Mouse (Mus musculus): Measurements from ENCODE around the gene Tcf3. TPM values are rescaled to one million over a fixed set of nuclear protein-coding genes. Genes with fewer than 3 reads are reported as not detected.
A peak's percentile ranks its signal among the peaks of the same experiment; 100 is the strongest.

Gene Tcf3
- polyA plus RNA-seq (2012; rRNA removed): 191 and 260 TPM in 2 replicates
- 129 and 147 TPM in 2 replicates for polyA plus RNA-seq (2014; fragmentation: Nextera tagmentation; extraction: Ambion mirVana)

DNA sequence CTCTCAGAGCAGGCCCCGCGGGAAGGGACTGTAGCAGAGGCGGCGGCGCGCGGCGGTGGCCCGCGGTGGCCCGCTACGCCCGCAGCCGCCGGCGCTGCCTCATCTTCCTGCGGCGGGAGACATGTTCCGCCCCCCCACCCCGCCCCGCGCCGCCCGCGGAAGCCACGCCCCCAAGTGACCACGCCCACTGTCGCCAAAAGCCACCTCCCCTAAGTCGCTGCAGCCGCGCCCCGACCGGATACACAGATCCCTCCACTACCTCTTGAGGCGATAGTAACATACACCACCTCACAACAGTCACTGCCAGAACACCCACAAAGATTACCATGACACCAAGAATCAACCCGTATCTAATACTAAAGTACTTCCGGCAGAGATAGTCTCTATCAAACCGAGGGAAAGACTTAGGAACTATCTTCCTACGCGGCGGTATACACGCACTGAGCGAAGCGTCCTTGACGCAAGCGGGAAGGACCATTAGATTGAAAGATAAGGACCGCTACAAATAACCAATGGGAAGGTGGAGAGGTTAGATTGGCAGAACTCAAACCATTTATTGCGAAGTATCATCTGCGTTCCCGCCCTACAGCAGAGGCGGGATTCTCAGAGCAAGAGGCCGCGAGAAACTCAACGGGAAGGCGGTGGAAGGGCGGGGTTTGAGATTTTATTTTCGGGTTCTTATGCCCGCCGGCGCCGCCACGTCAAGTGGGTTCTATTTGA lies at the start of gene Tcf3:
TSS of gene Tcf3 (minus strand) at position 135 of the 720 bp plus-strand sequence.
- H3K4me1 ChIP-seq (ENCODE audit: control insufficient read depth, insufficient read depth, low read length): peaks cover 8% of the 10 kb centered on the region
- H3K4me3 ChIP-seq (replicated peaks; ENCODE audit: low read length): peak within 1 kb of the TSS; percentile 94
- H3K4me2 ChIP-seq (replicated peaks; ENCODE audit: low read depth, low read length, severe bottlenecking): peak within 1 kb of the TSS; percentile 88
- peak within 1 kb of the TSS; percentile 85 for H3K27ac ChIP-seq (replicated peaks; ENCODE audit: low read depth, low read length)
- H3K27me3 ChIP-seq (ENCODE audit: control insufficient read depth, insufficient read depth, low read length): no peaks in the 10 kb centered on the region
- WGBS: under 1% methylated on average over 37 of the region's 61 CpGs
- H3K36me3 ChIP-seq (ENCODE audit: control insufficient read depth, insufficient read depth, low read length): peaks cover 27% of the 10 kb centered on the region
- TF ChIP-seq POLR2A (IDR thresholded peaks at IDR 0.05; ENCODE audit: borderline replicate concordance, extremely low read depth, insufficient read depth, insufficient read length): peak; percentile 32; the same call in 1 of the 2 replicates
- no peaks in the 10 kb centered on the region for H3K9me3 ChIP-seq (ENCODE audit: control insufficient read depth, low read length)
- peak within 1 kb of the TSS; percentile 98 for H3K9ac ChIP-seq (ENCODE audit: low read depth, low read length, severe bottlenecking)
- ATAC-seq (ENCODE audit: low FRiP score, low read depth): peak; percentile 94
- peak; percentile 99 for DNase-seq (ENCODE audit: low spot score)

DNA sequence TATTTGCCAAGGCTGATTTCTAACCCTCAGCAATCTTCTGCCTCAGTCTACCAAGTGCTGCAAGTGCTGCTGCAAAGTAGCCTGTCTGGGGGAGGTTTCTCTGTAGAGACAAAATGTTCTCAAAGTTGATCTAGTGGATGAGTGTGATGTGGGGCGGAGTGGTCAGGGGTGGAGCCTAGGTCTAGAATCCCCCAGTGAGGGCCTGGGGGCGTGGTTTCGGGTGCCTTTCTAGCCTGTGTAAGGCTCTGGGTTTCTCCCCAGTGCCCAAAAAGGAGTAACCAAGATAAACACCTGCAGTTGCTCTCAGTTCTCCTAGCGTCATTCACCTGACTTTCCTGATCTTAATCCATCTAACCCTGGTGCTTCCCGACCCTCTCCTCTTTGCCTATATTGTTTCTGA lies 47.6 kb upstream of the Tcf3 start:
- Histone ChIP-seq H3K9ac (ENCODE audit: low read depth, low read length, severe bottlenecking) (no peak overlapping the region), H3K27me3 (ENCODE audit: control insufficient read depth, insufficient read depth, low read length) (peaks cover 47% of the 10 kb centered on the region), H3K4me1 (ENCODE audit: control insufficient read depth, insufficient read depth, low read length) (no peaks in the 10 kb centered on the region), H3K4me3 (replicated peaks; ENCODE audit: low read length) (no peak overlapping the region), H3K36me3 (ENCODE audit: control insufficient read depth, insufficient read depth, low read length) (no peaks in the 10 kb centered on the region), H3K9me3 (ENCODE audit: control insufficient read depth, low read length) (no peaks in the 10 kb centered on the region), H3K4me2 (replicated peaks; ENCODE audit: low read depth, low read length, severe bottlenecking) (no peak overlapping the region), H3K27ac (replicated peaks; ENCODE audit: low read depth, low read length) (no peak overlapping the region)
- WGBS: 6% methylated on average over 5 of the region's 5 CpGs
- ATAC-seq (ENCODE audit: low FRiP score, low read depth) (no peak), DNase-seq (ENCODE audit: low spot score) (no peak)
- no peak for TF ChIP-seq POLR2A (IDR thresholded peaks at IDR 0.05; ENCODE audit: borderline replicate concordance, extremely low read depth, insufficient read depth, insufficient read length)

DNA sequence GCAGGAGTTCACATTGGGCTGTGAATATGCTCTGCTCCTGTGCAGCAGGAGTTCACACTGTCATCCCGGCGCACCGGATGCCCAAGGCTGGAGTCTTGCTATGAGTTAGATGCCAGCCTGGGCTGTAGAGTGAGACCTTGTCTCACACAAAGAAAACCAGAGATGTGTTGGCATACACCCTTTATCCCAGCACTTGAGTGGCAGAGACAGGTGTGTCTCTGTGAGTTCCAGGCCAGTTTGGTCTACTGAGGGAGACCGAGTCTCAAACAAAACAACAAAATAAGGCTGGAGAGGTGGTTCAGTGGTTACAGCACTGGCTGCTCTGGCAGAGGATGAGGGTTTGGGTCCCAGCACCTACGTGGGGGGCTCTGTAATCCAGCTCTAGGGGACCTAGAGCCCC lies 45.1 kb upstream of the Tcf3 start:
- WGBS: 79% methylated on average over 5 of the region's 5 CpGs
- Histone ChIP-seq H3K4me1 (ENCODE audit: control insufficient read depth, insufficient read depth, low read length) (no peaks in the 10 kb centered on the region), H3K27me3 (ENCODE audit: control insufficient read depth, insufficient read depth, low read length) (peaks cover 27% of the 10 kb centered on the region; the same call in 1 of the 2 replicates), H3K4me2 (replicated peaks; ENCODE audit: low read depth, low read length, severe bottlenecking) (no peak overlapping the region), H3K4me3 (replicated peaks; ENCODE audit: low read length) (no peak overlapping the region), H3K9ac (ENCODE audit: low read depth, low read length, severe bottlenecking) (no peak overlapping the region), H3K27ac (replicated peaks; ENCODE audit: low read depth, low read length) (no peak overlapping the region), H3K36me3 (ENCODE audit: control insufficient read depth, insufficient read depth, low read length) (no peaks in the 10 kb centered on the region), H3K9me3 (ENCODE audit: control insufficient read depth, low read length) (no peaks in the 10 kb centered on the region)
- no peak for TF ChIP-seq POLR2A (IDR thresholded peaks at IDR 0.05; ENCODE audit: borderline replicate concordance, extremely low read depth, insufficient read depth, insufficient read length)
- DNase-seq (ENCODE audit: low spot score) (no peak), ATAC-seq (ENCODE audit: low FRiP score, low read depth) (no peak)

DNA sequence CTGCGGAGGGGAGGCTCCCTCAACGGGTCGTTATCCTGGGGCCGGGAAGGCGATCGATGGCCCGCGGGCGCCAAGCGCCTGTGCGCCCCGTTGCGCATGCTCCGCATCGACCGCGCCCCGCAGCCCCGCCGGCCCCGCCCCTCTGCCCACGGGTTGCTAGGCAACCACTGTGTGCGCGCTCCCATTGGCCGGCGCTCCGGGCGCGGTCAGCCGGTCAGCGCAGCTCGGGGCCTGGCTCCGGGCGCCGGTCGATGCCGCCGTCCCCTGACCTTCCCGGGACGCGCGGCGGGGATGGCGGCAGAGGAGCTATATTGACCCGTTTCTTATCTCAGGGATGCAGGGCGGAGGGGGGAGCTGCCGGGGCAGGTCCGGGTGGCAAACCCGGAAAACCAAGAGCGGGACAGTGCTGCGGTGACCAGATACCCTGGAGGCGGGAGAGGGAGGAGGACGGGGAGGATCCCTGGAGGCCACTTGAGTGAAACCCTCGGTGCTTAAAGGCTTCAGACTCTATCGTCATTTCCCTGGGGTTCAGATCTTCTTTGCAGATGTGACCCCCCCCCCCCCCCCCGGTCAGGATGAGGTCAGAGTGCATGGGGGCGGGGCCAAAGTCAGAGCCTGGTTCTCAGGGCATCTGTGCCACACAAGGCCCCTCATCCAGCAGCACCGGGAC lies 42.0 kb upstream of the Tcf3 start:
- ATAC-seq (ENCODE audit: low FRiP score, low read depth) (peak; percentile 94), DNase-seq (ENCODE audit: low spot score) (peak; percentile 81)
- H3K36me3 ChIP-seq (ENCODE audit: control insufficient read depth, insufficient read depth, low read length): no peaks in the 10 kb centered on the region
- TF ChIP-seq POLR2A (IDR thresholded peaks at IDR 0.05; ENCODE audit: borderline replicate concordance, extremely low read depth, insufficient read depth, insufficient read length): no peak
- H3K4me1 ChIP-seq (ENCODE audit: control insufficient read depth, insufficient read depth, low read length): no peaks in the 10 kb centered on the region
- H3K27me3 ChIP-seq (ENCODE audit: control insufficient read depth, insufficient read depth, low read length): peaks cover 26% of the 10 kb centered on the region
- 0 out of 2 replicates have a peak overlapping the region, but pooled peaks have one; percentile 33 for H3K27ac ChIP-seq (replicated peaks; ENCODE audit: low read depth, low read length)
- no peaks in the 10 kb centered on the region for H3K9me3 ChIP-seq (ENCODE audit: control insufficient read depth, low read length)
- peak overlapping the region; percentile 76 for H3K4me2 ChIP-seq (replicated peaks; ENCODE audit: low read depth, low read length, severe bottlenecking)
- H3K4me3 ChIP-seq (replicated peaks; ENCODE audit: low read length): peak overlapping the region; percentile 56
- WGBS: 1% methylated on average over 26 of the region's 58 CpGs
- H3K9ac ChIP-seq (ENCODE audit: low read depth, low read length, severe bottlenecking): peak overlapping the region; percentile 60

GRCm38 (mm10) chr10:80465066-80465465 lies 31.6 kb upstream of the Tcf3 start:
- H3K4me2 ChIP-seq (replicated peaks; ENCODE audit: low read depth, low read length, severe bottlenecking): no peak overlapping the region
- no peak overlapping the region for H3K4me3 ChIP-seq (replicated peaks; ENCODE audit: low read length)
- ATAC-seq (ENCODE audit: low FRiP score, low read depth): no peak
- no peak overlapping the region for H3K9ac ChIP-seq (ENCODE audit: low read depth, low read length, severe bottlenecking)
- H3K9me3 ChIP-seq (ENCODE audit: control insufficient read depth, low read length): no peaks in the 10 kb centered on the region
- no peak for TF ChIP-seq POLR2A (IDR thresholded peaks at IDR 0.05; ENCODE audit: borderline replicate concordance, extremely low read depth, insufficient read depth, insufficient read length)
- 0 out of 2 replicates have a peak, but pooled peaks cover 6% of the 10 kb centered on the region for H3K27me3 ChIP-seq (ENCODE audit: control insufficient read depth, insufficient read depth, low read length)
- 60% methylated on average over 5 of the region's 5 CpGs for WGBS
- H3K36me3 ChIP-seq (ENCODE audit: control insufficient read depth, insufficient read depth, low read length): no peaks in the 10 kb centered on the region
- DNase-seq (ENCODE audit: low spot score): no peak
- H3K4me1 ChIP-seq (ENCODE audit: control insufficient read depth, insufficient read depth, low read length): no peaks in the 10 kb centered on the region; the same call in 1 of the 2 replicates
- H3K27ac ChIP-seq (replicated peaks; ENCODE audit: low read depth, low read length): no peak overlapping the region
